Mouse (Mus musculus): ENCODE data around the gene Pinlyp.

DNA sequence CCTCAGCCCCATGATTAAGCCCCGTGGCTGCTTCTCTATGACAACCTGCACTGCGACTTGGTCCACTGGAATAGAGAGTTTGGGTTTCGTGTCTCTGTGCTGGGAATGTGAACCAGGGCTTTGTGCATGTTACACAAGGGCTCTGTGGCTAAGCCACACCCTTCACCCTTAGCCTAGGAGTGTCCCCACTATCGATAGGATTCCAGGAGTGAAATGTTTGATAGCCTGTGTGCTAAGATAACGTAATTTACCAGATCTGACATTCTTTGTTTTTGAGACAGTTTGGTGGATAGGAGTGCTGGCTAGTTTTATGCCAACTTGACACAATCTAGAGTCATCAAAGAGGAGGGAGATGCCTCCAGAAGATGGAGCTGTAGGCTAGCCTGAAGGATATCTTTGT is 45.8 kb upstream of the Pinlyp start:
- TF ChIP-seq GATA1 (IDR thresholded peaks at IDR 0.05; ENCODE audit: borderline replicate concordance, low read length) (no peak), FLI1 (IDR thresholded peaks at IDR 0.05; ENCODE audit: low read length) (no peak)

Measured in megakaryocyte, embryonic 14.5 days (primary cell).